Mouse (Mus musculus): ENCODE measurements at regions not wholly inside any gene's neighbourhood (a gene's known extent, or its start where the extent isn't known, plus 50 kb on each side); places are given as distances from the start of the nearest gene placed in this dataset.
A peak's percentile ranks its signal among the peaks of the same experiment; 100 is the strongest.

DNA sequence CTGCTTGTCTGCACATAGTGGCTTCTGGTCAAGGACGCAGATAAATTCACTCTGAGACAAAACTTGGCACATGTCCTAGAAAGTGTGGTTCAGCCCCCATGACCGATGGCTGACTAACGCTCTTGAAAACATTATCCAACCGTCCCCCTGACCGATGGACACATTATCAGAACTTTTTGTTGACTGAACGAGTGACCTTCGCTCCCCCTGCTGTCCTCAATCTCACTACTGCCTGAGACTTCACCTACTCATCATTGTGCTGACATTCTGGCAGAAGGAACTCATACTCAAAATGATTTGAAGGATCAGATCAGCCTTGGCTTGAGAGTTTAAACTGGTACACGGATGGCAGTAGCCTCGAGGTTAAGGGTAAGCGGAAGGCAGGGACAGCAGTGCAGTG lies 61.3 kb upstream of the Zfp804a start:
- DNase-seq: peak; percentile 11

Data from adrenal gland, postnatal 10 days (tissue).